Mouse (Mus musculus): ENCODE measurements around the gene Cftr. TPM values are rescaled to one million over a fixed set of nuclear protein-coding genes. Genes with fewer than 3 reads are reported as not detected.

Cftr gene
- polyA plus RNA-seq, 1 experiment, result 0.08 TPM

GRCm38 (mm10) chr6:18254586-18254985, 84.1 kb downstream of the Cftr start:
- Histone ChIP-seq H3K27me3 (ENCODE audit: control insufficient read depth, insufficient read depth, low read length) (no peaks in the 10 kb centered on the region), H3K27ac (ENCODE audit: insufficient read depth, low read length) (no peak overlapping the region), H3K4me3 (replicated peaks; ENCODE audit: insufficient read depth, low read depth, low read length) (no peak overlapping the region), H3K4me1 (ENCODE audit: control insufficient read depth, insufficient read depth, low read length) (no peaks in the 10 kb centered on the region)
- 25% methylated on average over 5 of the region's 5 CpGs for WGBS
- TF ChIP-seq POLR2A (IDR thresholded peaks at IDR 0.05; ENCODE audit: borderline replicate concordance, insufficient read depth, low read length), result no peak
- no peak for TF ChIP-seq CTCF (IDR thresholded peaks at IDR 0.05; ENCODE audit: borderline replicate concordance, insufficient read depth, low read depth, low read length)
- DNase-seq, result no peak

- no peak for TF ChIP-seq POLR2A (IDR thresholded peaks at IDR 0.05; ENCODE audit: borderline replicate concordance, insufficient read depth, low read length)
- TF ChIP-seq CTCF (IDR thresholded peaks at IDR 0.05; ENCODE audit: borderline replicate concordance, insufficient read depth, low read depth, low read length), result no peak
- H3K4me3 ChIP-seq (replicated peaks; ENCODE audit: insufficient read depth, low read depth, low read length), result no peak overlapping the region
- no peaks in the 10 kb centered on the region for H3K27me3 ChIP-seq (ENCODE audit: control insufficient read depth, insufficient read depth, low read length)
- H3K27ac ChIP-seq (ENCODE audit: insufficient read depth, low read length), result no peak overlapping the region
- WGBS, result 34% methylated on average over 1 of the region's 1 CpGs
- no peaks in the 10 kb centered on the region for H3K4me1 ChIP-seq (ENCODE audit: control insufficient read depth, insufficient read depth, low read length)
- DNase-seq, result no peak
These were observed 100.5 kb downstream of the Cftr start for GRCm38 (mm10) chr6:18270983-18271382.

GRCm38 (mm10) chr6:18300781-18301180, 130.3 kb downstream of the Cftr start:
- TF ChIP-seq CTCF (IDR thresholded peaks at IDR 0.05; ENCODE audit: borderline replicate concordance, insufficient read depth, low read depth, low read length) (no peak), POLR2A (IDR thresholded peaks at IDR 0.05; ENCODE audit: borderline replicate concordance, insufficient read depth, low read length) (no peak)
- no peak for DNase-seq
- Histone ChIP-seq H3K27me3 (ENCODE audit: control insufficient read depth, insufficient read depth, low read length) (no peaks in the 10 kb centered on the region), H3K4me3 (replicated peaks; ENCODE audit: insufficient read depth, low read depth, low read length) (no peak overlapping the region), H3K27ac (ENCODE audit: insufficient read depth, low read length) (no peak overlapping the region), H3K4me1 (ENCODE audit: control insufficient read depth, insufficient read depth, low read length) (no peaks in the 10 kb centered on the region)
- WGBS, result 66% methylated on average over 2 of the region's 2 CpGs

GRCm38 (mm10) chr6:18302105-18302504, 131.6 kb downstream of the Cftr start:
- Histone ChIP-seq H3K4me1 (ENCODE audit: control insufficient read depth, insufficient read depth, low read length) (no peaks in the 10 kb centered on the region), H3K27me3 (ENCODE audit: control insufficient read depth, insufficient read depth, low read length) (no peaks in the 10 kb centered on the region), H3K4me3 (replicated peaks; ENCODE audit: insufficient read depth, low read depth, low read length) (no peak overlapping the region), H3K27ac (ENCODE audit: insufficient read depth, low read length) (no peak overlapping the region)
- no peak for DNase-seq
- TF ChIP-seq POLR2A (IDR thresholded peaks at IDR 0.05; ENCODE audit: borderline replicate concordance, insufficient read depth, low read length), result no peak
- no peak for TF ChIP-seq CTCF (IDR thresholded peaks at IDR 0.05; ENCODE audit: borderline replicate concordance, insufficient read depth, low read depth, low read length)
- WGBS, result 65% methylated on average over 5 of the region's 5 CpGs

GRCm38 (mm10) chr6:18303228-18303627, 132.7 kb downstream of the Cftr start:
- TF ChIP-seq CTCF (IDR thresholded peaks at IDR 0.05; ENCODE audit: borderline replicate concordance, insufficient read depth, low read depth, low read length) (no peak), POLR2A (IDR thresholded peaks at IDR 0.05; ENCODE audit: borderline replicate concordance, insufficient read depth, low read length) (no peak)
- no peaks in the 10 kb centered on the region for H3K4me1 ChIP-seq (ENCODE audit: control insufficient read depth, insufficient read depth, low read length)
- H3K27me3 ChIP-seq (ENCODE audit: control insufficient read depth, insufficient read depth, low read length), result no peaks in the 10 kb centered on the region
- DNase-seq, result no peak
- H3K27ac ChIP-seq (ENCODE audit: insufficient read depth, low read length), result no peak overlapping the region
- no peak overlapping the region for H3K4me3 ChIP-seq (replicated peaks; ENCODE audit: insufficient read depth, low read depth, low read length)
- 74% methylated on average over 3 of the region's 3 CpGs for WGBS

GRCm38 (mm10) chr6:18305130-18305529, 134.6 kb downstream of the Cftr start:
- Histone ChIP-seq H3K4me1 (ENCODE audit: control insufficient read depth, insufficient read depth, low read length) (no peaks in the 10 kb centered on the region), H3K27ac (ENCODE audit: insufficient read depth, low read length) (no peak overlapping the region), H3K4me3 (replicated peaks; ENCODE audit: insufficient read depth, low read depth, low read length) (no peak overlapping the region), H3K27me3 (ENCODE audit: control insufficient read depth, insufficient read depth, low read length) (no peaks in the 10 kb centered on the region)
- WGBS, result 94% methylated on average over 4 of the region's 4 CpGs
- no peak for DNase-seq
- TF ChIP-seq CTCF (IDR thresholded peaks at IDR 0.05; ENCODE audit: borderline replicate concordance, insufficient read depth, low read depth, low read length), result no peak
- TF ChIP-seq POLR2A (IDR thresholded peaks at IDR 0.05; ENCODE audit: borderline replicate concordance, insufficient read depth, low read length), result no peak

- WGBS, result 40% methylated on average over 2 of the region's 2 CpGs
- no peak for TF ChIP-seq CTCF (IDR thresholded peaks at IDR 0.05; ENCODE audit: borderline replicate concordance, insufficient read depth, low read depth, low read length)
- Histone ChIP-seq H3K27me3 (ENCODE audit: control insufficient read depth, insufficient read depth, low read length) (no peaks in the 10 kb centered on the region), H3K4me3 (replicated peaks; ENCODE audit: insufficient read depth, low read depth, low read length) (no peak overlapping the region), H3K27ac (ENCODE audit: insufficient read depth, low read length) (no peak overlapping the region), H3K4me1 (ENCODE audit: control insufficient read depth, insufficient read depth, low read length) (no peaks in the 10 kb centered on the region)
- no peak for DNase-seq
These were observed 140.5 kb downstream of the Cftr start for GRCm38 (mm10) chr6:18310983-18311382.

- no peak overlapping the region for H3K27ac ChIP-seq (ENCODE audit: insufficient read depth, low read length)
- WGBS, result 84% methylated on average over 3 of the region's 3 CpGs
- H3K4me1 ChIP-seq (ENCODE audit: control insufficient read depth, insufficient read depth, low read length), result no peaks in the 10 kb centered on the region
- TF ChIP-seq CTCF (IDR thresholded peaks at IDR 0.05; ENCODE audit: borderline replicate concordance, insufficient read depth, low read depth, low read length), result no peak
- TF ChIP-seq POLR2A (IDR thresholded peaks at IDR 0.05; ENCODE audit: borderline replicate concordance, insufficient read depth, low read length), result no peak
- DNase-seq, result no peak
- H3K27me3 ChIP-seq (ENCODE audit: control insufficient read depth, insufficient read depth, low read length), result no peaks in the 10 kb centered on the region
- no peak overlapping the region for H3K4me3 ChIP-seq (replicated peaks; ENCODE audit: insufficient read depth, low read depth, low read length)
These were observed 144.0 kb downstream of the Cftr start for GRCm38 (mm10) chr6:18314365-18314943.

Measured in cerebellum, adult 2 months (tissue).